Mouse (Mus musculus) stomach, embryonic 15.5 days (tissue): Measurements from ENCODE around the gene Olfr33. TPM values are rescaled to one million over a fixed set of nuclear protein-coding genes. Genes with fewer than 3 reads are reported as not detected.

ENCODE experiments used
- ATAC-seq: fragments of 200-750 bp; cut with Nextera tagmentation; 2 replicates; pipeline ENCODE4 v1.8.0; 2017; ENCODE audit warnings: low read depth, moderate number of reproducible peaks, moderate TSS enrichment; ENCODE audit not compliant: insufficient read depth, low FRiP score
- H3K27ac ChIP-seq: fragments of 300-500 bp; sonication (generic); 2 replicates; pipeline ENCODE4 v1.5.1; 2015; ENCODE audit warnings: mild to moderate bottlenecking, inconsistent platforms
- H3K27me3 ChIP-seq: fragments of 300-500 bp; sonication (generic); replicated peaks from 2 replicates; pipeline ENCODE4 v1.6.1; 2015; ENCODE audit warnings: inconsistent platforms
- H3K36me3 ChIP-seq: fragments of 300-500 bp; sonication (generic); 2 replicates; pipeline ENCODE4 v1.6.1; 2015; ENCODE audit warnings: inconsistent platforms
- H3K4me1 ChIP-seq: fragments of 300-500 bp; sonication (generic); 2 replicates; pipeline ENCODE4 v1.6.1; 2015; ENCODE audit warnings: inconsistent platforms
- H3K4me2 ChIP-seq: fragments of 300-500 bp; sonication (generic); 2 replicates; pipeline ENCODE4 v1.6.1; 2015; ENCODE audit warnings: mild to moderate bottlenecking, inconsistent platforms
- H3K4me3 ChIP-seq: fragments of 300-500 bp; sonication (generic); replicated peaks from 2 replicates; pipeline ENCODE4 v1.5.1; 2015; ENCODE audit warnings: inconsistent platforms
- H3K9ac ChIP-seq: fragments of 300-500 bp; sonication (generic); 2 replicates; pipeline ENCODE4 v1.6.1; 2015; ENCODE audit warnings: inconsistent platforms
- H3K9me3 ChIP-seq: fragments of 300-500 bp; sonication (generic); 2 replicates; pipeline ENCODE4 v1.6.1; 2016; ENCODE audit warnings: inconsistent platforms
- WGBS: fragments of 180-500 bp; shearing (Covaris S2); methylation state at CpG from one replicate; pipeline ENCODE4 v1.1.7; 2015; 5-methylcytosine and 5-hydroxymethylcytosine counted together
- polyA plus RNA-seq: library from polyadenylated mRNA; unstranded; fragments of >200 nt; fragmentation: Nextera tagmentation; extraction: Ambion mirVana; gene quantifications from 2 replicates; pipeline ENCODE4 v1.2.1, GENCODE M21; 2015

The Olfr33 gene
- polyA plus RNA-seq = not detected in 2 replicates

DNA sequence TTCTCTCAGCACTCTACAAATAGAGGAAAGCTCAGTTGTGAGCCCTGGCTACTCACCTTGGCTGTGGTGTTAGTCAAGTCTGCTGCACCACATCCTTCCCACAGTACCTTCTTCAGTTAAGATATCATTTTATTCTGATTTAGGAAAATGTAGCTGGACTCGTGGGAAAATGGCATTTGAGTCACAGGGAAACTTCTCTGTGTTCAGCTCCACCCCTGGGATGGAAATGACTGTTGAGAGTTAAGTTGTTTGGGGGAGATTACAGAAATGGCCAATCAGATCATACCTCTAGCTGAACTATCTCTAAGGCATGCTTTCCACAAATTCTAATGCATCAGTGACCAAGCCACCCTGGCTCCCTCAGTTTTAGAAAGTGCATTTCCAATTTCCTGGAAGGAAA is at the start of gene Olfr33:
Olfr33 (minus strand) TSS at position 101 of the 400 bp plus-strand sequence.
- Histone ChIP-seq H3K4me2 (no peak within 1 kb of the TSS), H3K36me3 (no peaks in the 10 kb centered on the region), H3K9me3 (no peaks in the 10 kb centered on the region), H3K9ac (no peak within 1 kb of the TSS), H3K27me3 (no peaks in the 10 kb centered on the region), H3K27ac (no peak within 1 kb of the TSS), H3K4me3 (no peak within 1 kb of the TSS), H3K4me1 (no peaks in the 10 kb centered on the region)
- ATAC-seq = no peak
- WGBS = 52% methylated on average over 1 of the region's 1 CpGs

DNA sequence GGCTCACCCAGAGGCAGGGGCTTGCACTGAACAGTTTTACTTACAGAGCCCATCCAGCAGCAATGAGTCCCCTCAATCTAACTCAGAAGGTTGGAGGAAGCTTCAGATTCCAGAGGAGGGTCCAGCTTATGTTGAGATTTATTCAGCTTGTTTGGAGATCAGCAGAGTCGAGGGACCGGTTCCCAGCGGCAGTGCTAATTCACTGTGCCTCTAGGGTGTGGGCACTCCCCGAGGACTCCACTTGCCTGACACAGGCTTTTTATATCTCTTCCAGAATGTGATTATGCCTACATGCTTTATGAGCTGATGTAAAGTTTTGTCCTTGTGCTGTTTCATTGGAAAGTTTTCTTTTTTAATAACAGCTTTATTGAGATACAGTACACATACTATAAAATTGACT is 40.4 kb upstream of the Olfr33 start, which contains the start of the genes Olfr560 and Olfr78:
Olfr560 (minus strand) TSS at position 101 of the 400 bp plus-strand sequence.
Olfr78 (minus strand) TSS at position 206 of the 400 bp plus-strand sequence.
- Histone ChIP-seq H3K4me3 (no peak within 1 kb of the TSS), H3K27me3 (no peaks in the 10 kb centered on the region), H3K9me3 (no peaks in the 10 kb centered on the region), H3K36me3 (no peaks in the 10 kb centered on the region), H3K4me1 (no peaks in the 10 kb centered on the region), H3K4me2 (no peak within 1 kb of the TSS), H3K27ac (no peak within 1 kb of the TSS), H3K9ac (no peak within 1 kb of the TSS)
- 59% methylated on average over 4 of the region's 4 CpGs for WGBS
- ATAC-seq = no peak

DNA sequence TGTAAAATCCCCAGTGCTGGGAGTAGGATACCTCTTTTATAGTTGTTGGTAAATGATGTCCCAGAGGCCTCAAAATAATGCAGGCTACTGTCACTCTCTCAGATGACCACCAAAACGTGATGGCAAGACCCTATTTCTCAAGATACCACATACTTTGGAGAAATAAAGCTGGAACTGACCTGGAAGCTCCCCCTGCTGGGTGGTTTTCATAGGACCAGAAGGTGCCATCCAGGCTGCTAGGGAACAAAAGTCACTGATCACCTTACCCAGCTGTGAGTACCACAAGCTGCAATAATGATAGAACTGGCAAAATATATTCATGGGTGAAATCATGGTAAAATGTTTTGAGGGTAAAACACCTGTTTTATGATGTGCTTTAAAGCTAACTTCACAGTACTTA is 33.2 kb upstream of the Olfr33 start:
- 12% methylated on average over 1 of the region's 1 CpGs for WGBS
- Histone ChIP-seq H3K4me3 (no peak overlapping the region), H3K27me3 (no peaks in the 10 kb centered on the region), H3K9me3 (no peaks in the 10 kb centered on the region), H3K4me1 (no peaks in the 10 kb centered on the region), H3K36me3 (no peaks in the 10 kb centered on the region), H3K9ac (no peak overlapping the region), H3K27ac (no peak overlapping the region), H3K4me2 (no peak overlapping the region)
- no peak for ATAC-seq

DNA sequence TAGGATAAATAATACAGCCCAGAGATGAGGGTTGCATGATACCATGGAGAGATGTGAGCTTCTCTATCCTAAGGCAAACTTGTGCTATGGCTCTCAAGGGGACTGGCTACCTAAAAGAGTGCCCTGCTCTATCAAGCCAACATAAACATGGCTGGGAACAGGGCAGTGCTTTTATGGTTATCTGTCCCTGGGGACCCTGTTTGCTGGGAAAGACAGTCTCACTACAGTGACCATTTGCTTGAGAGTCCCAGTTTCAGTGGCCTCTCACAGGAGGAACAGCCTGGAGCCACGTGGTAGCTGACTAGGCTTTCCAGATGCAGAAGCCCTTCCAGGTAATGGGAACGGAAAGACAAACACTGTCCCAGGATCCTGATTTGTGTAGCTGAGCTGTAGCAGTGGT is 18.8 kb upstream of the Olfr33 start:
- no peak for ATAC-seq
- no peaks in the 10 kb centered on the region for H3K27me3 ChIP-seq
- H3K4me3 ChIP-seq = no peak overlapping the region
- H3K27ac ChIP-seq = no peak overlapping the region
- H3K36me3 ChIP-seq = no peaks in the 10 kb centered on the region
- WGBS = 41% methylated on average over 2 of the region's 2 CpGs
- no peak overlapping the region for H3K4me2 ChIP-seq
- H3K4me1 ChIP-seq = no peaks in the 10 kb centered on the region
- H3K9ac ChIP-seq = no peak overlapping the region
- H3K9me3 ChIP-seq = no peaks in the 10 kb centered on the region

DNA sequence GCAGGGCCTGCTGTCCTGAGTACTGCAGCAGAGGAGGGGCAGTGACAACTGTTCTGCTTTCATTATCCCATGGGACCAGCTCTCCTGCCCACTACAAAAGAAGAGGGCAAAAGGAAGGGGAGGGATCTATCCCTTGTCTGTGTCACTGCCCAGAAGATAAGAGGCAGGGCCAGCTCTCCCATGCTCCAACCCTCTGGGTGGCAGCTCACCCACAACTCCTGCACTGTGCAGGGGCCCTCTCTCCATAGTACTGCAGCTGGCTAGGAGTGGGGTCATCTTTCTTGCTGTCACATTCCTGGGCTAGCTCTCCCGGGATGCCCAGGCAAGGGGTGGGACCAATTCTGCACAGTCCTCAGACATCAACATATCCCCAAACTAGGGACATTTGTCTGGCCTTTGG is 14.9 kb upstream of the Olfr33 start:
- Histone ChIP-seq H3K9me3 (no peaks in the 10 kb centered on the region), H3K9ac (no peak overlapping the region), H3K4me1 (no peaks in the 10 kb centered on the region), H3K27me3 (no peaks in the 10 kb centered on the region), H3K27ac (no peak overlapping the region), H3K36me3 (no peaks in the 10 kb centered on the region), H3K4me2 (no peak overlapping the region), H3K4me3 (no peak overlapping the region)
- WGBS = 14% methylated on average over 1 of the region's 1 CpGs
- ATAC-seq = peak; percentile 43; the same call in 1 of the 2 replicates

DNA sequence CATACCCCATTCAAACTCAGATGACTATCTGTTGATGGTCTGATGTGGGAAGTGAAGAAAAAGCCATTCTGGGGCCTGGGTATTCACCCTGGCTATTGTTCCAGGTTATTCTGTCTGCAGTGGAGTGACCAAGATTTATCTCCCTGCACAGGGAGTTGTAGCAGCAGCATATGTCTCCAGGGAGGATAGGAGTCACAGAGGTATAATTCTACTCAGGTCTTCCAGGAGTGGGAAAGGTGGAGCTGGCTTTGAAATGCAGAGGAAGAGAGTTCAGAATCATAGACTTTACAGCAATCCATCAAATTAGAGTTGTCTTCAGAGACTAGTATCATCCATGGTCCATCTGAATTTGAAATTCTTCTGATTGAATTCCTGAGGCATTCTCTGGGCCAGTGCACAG is 8.5 kb upstream of the Olfr33 start, which contains the start of gene Olfr559:
Olfr559 (minus strand) TSS at position 101 of the 400 bp plus-strand sequence.
- no peak within 1 kb of the TSS for H3K4me3 ChIP-seq
- no peak within 1 kb of the TSS for H3K27ac ChIP-seq
- H3K4me1 ChIP-seq = no peaks in the 10 kb centered on the region
- no peaks in the 10 kb centered on the region for H3K36me3 ChIP-seq
- H3K9ac ChIP-seq = no peak within 1 kb of the TSS
- no peaks in the 10 kb centered on the region for H3K9me3 ChIP-seq
- H3K4me2 ChIP-seq = no peak within 1 kb of the TSS
- ATAC-seq = no peak
- H3K27me3 ChIP-seq = no peaks in the 10 kb centered on the region

DNA sequence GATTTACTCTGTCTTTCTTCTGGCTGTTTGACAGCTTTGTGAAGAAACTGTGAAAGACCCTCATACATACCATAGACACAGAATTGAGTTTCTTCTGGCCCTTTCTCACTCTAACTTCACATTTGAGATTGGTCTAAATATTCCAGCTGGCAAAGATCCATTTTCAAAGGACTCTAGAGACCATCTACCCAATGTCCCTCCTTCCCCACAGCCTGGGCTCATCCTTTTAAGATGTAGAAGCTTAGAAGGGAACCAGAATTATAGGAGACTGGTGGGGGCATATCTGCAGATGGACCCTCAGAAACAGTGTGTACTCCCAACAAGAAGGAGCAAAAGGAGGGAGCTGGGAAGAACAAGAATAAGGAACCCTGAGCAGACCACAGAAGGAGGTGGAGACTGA is 17.0 kb downstream of the Olfr33 start, which contains the start of gene Olfr558:
Olfr558 (plus strand) TSS at position 301 of the 400 bp plus-strand sequence.
- no peaks in the 10 kb centered on the region for H3K36me3 ChIP-seq
- H3K9ac ChIP-seq = no peak within 1 kb of the TSS
- no peaks in the 10 kb centered on the region for H3K27me3 ChIP-seq
- no peak within 1 kb of the TSS for H3K4me2 ChIP-seq
- no peak within 1 kb of the TSS for H3K27ac ChIP-seq
- H3K4me3 ChIP-seq = no peak within 1 kb of the TSS
- no peak for ATAC-seq
- no peaks in the 10 kb centered on the region for H3K4me1 ChIP-seq
- H3K9me3 ChIP-seq = no peaks in the 10 kb centered on the region

DNA sequence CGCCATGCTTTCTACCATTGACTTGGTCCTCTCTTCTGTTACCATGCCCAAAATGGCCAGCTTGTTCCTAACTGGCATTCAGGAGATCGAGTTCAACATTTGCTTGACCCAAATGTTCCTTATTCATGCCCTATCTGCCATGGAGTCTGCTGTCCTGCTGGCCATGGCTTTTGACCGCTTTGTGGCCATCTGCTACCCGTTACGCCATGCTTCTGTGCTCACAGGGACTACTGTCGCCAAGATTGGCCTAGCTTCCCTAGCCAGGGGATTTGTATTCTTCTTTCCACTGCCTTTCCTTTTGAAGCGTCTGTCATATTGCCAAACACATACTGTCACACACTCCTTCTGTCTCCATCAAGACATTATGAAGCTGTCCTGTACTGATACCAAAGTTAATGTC is 20.4 kb downstream of the Olfr33 start:
- no peaks in the 10 kb centered on the region for H3K9me3 ChIP-seq
- no peak overlapping the region for H3K27ac ChIP-seq
- H3K4me2 ChIP-seq = no peak overlapping the region
- ATAC-seq = no peak
- no peaks in the 10 kb centered on the region for H3K27me3 ChIP-seq
- H3K9ac ChIP-seq = no peak overlapping the region
- WGBS = 88% methylated on average over 7 of the region's 7 CpGs
- H3K4me3 ChIP-seq = no peak overlapping the region
- no peaks in the 10 kb centered on the region for H3K4me1 ChIP-seq
- no peaks in the 10 kb centered on the region for H3K36me3 ChIP-seq

DNA sequence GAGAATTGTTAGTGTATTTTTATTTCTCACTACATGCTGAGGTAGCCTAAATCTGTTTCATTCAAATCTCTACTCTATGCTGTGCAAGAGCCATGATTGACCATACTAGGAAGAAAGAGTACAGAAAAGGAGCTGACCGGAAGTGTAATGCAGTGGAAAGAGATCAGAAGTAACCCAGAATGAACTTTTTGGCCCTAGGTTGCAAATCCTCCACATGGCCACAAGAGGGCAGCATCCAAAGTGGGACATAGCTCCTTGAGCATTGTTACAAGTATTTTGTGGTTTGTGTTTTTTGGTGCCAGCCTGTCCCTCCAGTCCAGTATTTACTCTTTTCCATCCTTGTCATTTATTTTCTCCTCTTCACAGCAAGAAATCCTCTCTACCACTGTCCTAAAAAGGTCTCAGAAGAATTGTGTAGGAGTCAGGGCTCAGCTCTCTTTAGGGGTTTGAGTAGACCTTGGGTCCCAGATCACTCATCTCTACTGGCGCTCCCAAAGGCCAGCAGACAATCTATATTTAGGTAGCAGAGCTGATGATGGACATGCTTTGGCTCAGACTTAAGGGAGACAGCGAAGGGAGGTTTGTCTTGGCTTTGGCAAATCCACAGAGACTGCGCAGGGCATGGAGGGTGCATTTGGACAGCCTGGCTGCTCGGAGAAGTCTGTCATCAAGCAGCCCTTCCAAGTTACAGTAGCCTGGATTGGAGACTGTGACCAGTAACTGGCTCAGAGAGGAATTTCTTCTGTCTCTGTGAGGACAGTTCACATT is 23.3 kb downstream of the Olfr33 start, which contains the start of gene Olfr557:
Olfr557 (plus strand) TSS at position 553 of the 768 bp plus-strand sequence.
- 75% methylated on average over 5 of the region's 5 CpGs for WGBS
- no peak within 1 kb of the TSS for H3K4me2 ChIP-seq
- no peak within 1 kb of the TSS for H3K4me3 ChIP-seq
- H3K27me3 ChIP-seq = no peaks in the 10 kb centered on the region
- no peaks in the 10 kb centered on the region for H3K4me1 ChIP-seq
- no peak within 1 kb of the TSS for H3K9ac ChIP-seq
- no peak for ATAC-seq
- no peaks in the 10 kb centered on the region for H3K36me3 ChIP-seq
- no peaks in the 10 kb centered on the region for H3K9me3 ChIP-seq
- H3K27ac ChIP-seq = no peak within 1 kb of the TSS

DNA sequence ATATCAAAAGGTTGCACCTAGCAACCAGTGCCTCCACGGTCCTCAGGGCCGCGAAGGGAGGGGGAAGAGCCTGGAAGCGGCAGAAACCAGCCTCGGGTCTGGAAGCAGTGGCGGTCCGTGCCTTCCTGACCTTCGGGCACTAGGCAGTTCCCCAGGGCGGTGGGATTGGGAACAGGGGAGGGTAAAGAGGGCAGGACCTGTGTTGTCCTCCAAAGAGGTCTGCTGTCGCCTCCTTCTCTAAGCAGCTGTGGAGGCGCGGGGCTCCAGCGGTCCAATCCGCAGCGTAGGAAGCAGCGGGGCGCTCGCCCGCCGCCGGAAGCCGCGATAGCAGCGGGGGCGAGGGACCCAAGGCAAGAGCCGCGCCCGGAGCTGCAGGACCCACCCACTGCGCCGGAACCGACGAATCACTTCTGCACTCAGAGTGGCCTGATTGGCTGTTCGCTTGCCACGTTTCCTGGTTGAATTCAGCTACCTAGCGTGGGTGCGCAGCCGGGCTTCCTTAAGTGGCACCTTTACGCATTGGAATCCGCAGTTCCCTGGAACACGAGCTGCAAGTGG is 31.8 kb downstream of the Olfr33 start, which contains the start of gene Trim68:
Trim68 (minus strand) TSS at position 384 of the 558 bp plus-strand sequence.
- peak within 1 kb of the TSS; percentile 72 for H3K4me2 ChIP-seq
- peak within 1 kb of the TSS; percentile 71 for H3K9ac ChIP-seq
- H3K4me1 ChIP-seq = peaks cover 3% of the 10 kb centered on the region; the same call in 1 of the 2 replicates
- no peaks in the 10 kb centered on the region for H3K9me3 ChIP-seq
- ATAC-seq = peak; percentile 99
- WGBS = under 1% methylated on average over 40 of the region's 40 CpGs
- H3K27me3 ChIP-seq = no peaks in the 10 kb centered on the region
- H3K4me3 ChIP-seq = peak within 1 kb of the TSS; percentile 72
- peak within 1 kb of the TSS; percentile 88 for H3K27ac ChIP-seq
- H3K36me3 ChIP-seq = no peaks in the 10 kb centered on the region

DNA sequence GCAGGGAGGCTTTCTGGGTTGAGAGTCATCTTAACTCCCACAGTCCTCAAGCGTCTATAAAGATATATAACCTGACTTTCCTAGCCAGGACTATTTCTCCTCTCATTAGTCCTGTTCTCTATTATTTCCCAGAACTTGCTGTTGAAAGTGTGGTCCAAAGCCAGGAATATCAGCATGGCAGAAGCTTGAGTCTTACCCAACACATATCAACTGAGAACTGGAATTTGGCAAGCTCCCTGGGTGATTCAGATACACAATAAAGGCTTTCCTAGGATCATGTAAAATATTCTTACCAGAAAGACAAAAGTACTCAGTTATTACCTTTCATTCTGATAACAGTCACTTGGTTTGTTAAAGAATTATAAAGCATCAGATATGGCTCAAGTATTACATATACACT is 37.0 kb downstream of the Olfr33 start:
- H3K9me3 ChIP-seq = no peaks in the 10 kb centered on the region
- H3K4me2 ChIP-seq = no peak overlapping the region
- no peak overlapping the region for H3K9ac ChIP-seq
- no peak overlapping the region for H3K4me3 ChIP-seq
- 82% methylated on average over 1 of the region's 1 CpGs for WGBS
- ATAC-seq = no peak
- peaks cover 3% of the 10 kb centered on the region; the same call in 1 of the 2 replicates for H3K4me1 ChIP-seq
- no peaks in the 10 kb centered on the region for H3K36me3 ChIP-seq
- no peak overlapping the region for H3K27ac ChIP-seq
- H3K27me3 ChIP-seq = no peaks in the 10 kb centered on the region

DNA sequence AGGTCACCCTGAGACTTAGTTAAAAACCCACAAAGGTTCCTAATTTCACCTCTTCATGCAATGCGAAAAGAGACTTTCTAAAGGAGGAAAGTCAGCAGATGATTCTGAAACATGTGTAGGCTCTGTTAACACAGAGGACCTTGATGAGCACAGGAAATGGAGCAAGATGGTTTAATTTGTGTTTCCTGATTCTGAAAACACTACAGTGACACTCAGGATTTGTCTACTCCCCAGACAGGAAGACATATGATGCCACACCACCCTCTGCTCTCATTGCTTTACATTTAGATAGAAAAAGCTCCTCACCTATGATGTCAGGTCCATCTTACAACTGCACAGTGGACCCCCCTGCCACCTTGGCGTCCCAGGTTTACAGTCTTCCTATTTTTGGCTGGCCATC is 42.6 kb downstream of the Olfr33 start:
- WGBS = 78% methylated on average over 2 of the region's 2 CpGs
- H3K27ac ChIP-seq = no peak overlapping the region
- ATAC-seq = no peak

More for the DNA sequence above, 42.6 kb downstream of the Olfr33 start:
- no peaks in the 10 kb centered on the region for H3K4me1 ChIP-seq
- no peaks in the 10 kb centered on the region for H3K9me3 ChIP-seq
- no peak overlapping the region for H3K4me3 ChIP-seq
- no peak overlapping the region for H3K4me2 ChIP-seq
- no peak overlapping the region for H3K9ac ChIP-seq
- H3K36me3 ChIP-seq = no peaks in the 10 kb centered on the region
- H3K27me3 ChIP-seq = no peaks in the 10 kb centered on the region
